Mouse (Mus musculus): ENCODE data around the gene Irak1bp1. TPM values are rescaled to one million over a fixed set of nuclear protein-coding genes. Genes with fewer than 3 reads are reported as not detected.

Gene Irak1bp1
- under 1 TPM; 0.37 to 0.76 TPM for total RNA-seq (2023)

DNA sequence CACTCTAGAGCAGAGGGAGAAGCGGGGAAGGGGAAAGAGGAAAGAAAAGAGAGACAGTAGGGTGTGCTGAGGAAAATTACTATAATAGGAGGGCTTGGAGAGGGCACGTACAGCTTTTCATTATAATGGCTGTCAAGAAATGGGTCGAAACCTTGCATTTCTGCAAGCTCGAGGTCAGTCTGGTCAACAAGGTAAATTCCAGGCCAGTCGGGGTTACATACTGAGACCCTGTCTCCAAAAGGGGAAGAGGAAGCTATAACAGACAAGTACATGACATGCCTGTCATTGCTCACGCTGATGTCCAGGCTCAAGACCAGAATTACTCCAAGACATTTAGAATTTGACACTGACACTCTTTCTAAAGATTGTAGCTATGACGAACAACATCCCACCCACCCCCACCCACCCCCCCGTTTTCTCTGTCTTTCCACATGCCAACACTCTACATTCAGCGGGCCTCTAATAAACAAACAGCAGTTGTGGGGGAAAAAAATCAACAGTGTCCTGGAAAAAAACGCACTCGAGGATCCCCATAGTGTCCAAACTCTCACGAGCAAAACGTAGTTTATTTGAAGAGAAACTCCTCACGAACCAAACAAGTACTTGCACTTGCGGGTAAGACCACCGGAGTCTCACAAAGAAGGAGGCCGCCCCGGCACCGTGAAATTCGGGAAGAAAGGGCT, at the start of gene Irak1bp1:
Irak1bp1 (plus strand) TSS at position 534 of the 683 bp plus-strand sequence.

Other genes with a start within 250 kb of the Irak1bp1 start
- gene Phip, start 146.0 kb downstream of the Irak1bp1 start, total RNA-seq (2023) = 100 to 1,000 TPM in 1 of 2 experiments, 10 to 100 TPM in 1; 95.7 to 104 TPM